Mouse (Mus musculus): ENCODE measurements around the gene Olfr1215. TPM values are rescaled to one million over a fixed set of nuclear protein-coding genes. Genes with fewer than 3 reads are reported as not detected.
"Not testable (repeated sequence)": the region's sequence is repeated elsewhere in the genome, so short reads cannot be mapped to it uniquely, and the experiment has no call there.

The Olfr1215 gene
- total RNA-seq (2015) (not detected in 2 replicates), total RNA-seq (2017) (not detected in 2 replicates)

DNA sequence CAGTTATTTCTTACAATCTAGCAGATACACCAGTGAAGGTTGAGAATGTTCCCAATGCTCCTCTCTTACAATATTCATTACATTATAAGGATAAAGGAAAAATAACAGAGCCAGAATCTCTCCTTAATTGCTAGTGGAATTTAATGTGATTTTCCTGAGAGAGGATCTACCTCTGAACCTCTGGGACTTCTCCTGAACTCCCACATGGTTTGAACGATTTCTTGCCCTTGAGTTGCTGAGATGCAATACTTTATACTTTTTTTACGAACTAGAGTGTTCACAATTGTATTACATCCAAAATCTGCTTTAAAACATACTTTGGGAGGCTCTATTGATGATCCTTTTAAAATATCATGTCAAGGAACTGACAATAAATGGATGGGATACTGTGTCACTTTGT is at the start of gene Olfr1215:
Gene Olfr1215 (minus strand): TSS at position 101 of the 400 bp plus-strand sequence.
- ATAC-seq (replicated peaks; ENCODE audit: poor library complexity) = no peak

DNA sequence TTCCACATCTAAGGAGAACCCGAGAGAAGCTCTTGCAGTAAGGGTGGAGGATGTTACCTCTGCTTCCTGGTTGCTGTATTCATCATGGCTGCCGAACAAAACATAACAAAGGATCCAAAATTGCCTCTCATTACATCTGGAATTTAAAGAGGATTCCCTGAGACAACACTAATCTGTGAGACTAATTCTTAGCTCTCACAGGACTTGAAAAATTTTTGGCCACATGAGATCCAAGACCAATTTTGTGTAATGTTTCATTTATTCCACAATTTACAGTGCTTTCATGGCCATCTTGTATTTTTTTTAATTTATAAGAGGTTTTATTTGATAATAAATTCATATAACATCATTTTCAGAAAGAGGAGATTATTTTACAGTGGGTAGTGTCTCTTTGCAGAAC is 25.2 kb upstream of the Olfr1215 start, which contains the start of gene Olfr1217:
Gene Olfr1217 (minus strand): TSS at position 101 of the 400 bp plus-strand sequence.
- no peak for ATAC-seq (replicated peaks; ENCODE audit: poor library complexity)

DNA sequence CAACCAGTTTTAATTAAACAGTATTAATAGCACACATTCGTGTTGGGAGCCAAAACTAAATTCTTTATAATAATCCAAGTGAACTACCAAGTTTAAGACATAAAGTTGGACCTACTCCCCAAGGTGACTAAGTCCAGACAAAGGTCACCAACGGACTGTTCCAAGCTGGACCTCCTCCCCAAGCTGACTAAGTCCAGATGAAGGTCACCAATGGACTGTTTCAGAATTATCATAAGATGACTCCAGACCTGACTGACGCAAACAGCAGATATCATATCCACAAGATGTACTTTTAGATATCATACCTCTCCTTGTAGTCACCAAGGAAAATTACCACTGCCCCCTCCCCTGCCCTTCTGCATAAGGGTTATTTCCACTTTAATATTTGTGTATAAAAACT is 14.7 kb upstream of the Olfr1215 start:
- not testable (repeated sequence) for ATAC-seq (replicated peaks; ENCODE audit: poor library complexity)

DNA sequence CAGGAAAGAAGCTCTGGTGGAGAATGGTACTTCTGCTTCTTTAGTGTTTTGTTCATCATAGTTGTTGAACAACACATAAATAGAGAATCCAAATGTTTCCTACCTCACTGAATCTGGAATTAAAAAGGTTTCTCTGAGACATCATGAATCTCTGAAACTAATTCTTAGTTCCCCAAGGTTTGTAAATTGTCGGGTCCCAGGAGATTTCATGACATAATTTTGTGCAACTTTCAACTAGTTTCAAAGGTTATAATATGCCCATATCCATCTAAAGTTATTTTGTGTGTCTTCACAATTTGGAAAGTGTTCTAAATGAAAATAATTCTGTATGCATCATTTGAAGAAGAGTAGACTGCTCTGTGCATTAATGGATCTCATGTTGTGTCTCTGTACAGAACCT is 11.5 kb upstream of the Olfr1215 start, which contains the start of gene Olfr1216:
Gene Olfr1216 (minus strand): TSS at position 101 of the 400 bp plus-strand sequence.
- no peak for ATAC-seq (replicated peaks; ENCODE audit: poor library complexity)

DNA sequence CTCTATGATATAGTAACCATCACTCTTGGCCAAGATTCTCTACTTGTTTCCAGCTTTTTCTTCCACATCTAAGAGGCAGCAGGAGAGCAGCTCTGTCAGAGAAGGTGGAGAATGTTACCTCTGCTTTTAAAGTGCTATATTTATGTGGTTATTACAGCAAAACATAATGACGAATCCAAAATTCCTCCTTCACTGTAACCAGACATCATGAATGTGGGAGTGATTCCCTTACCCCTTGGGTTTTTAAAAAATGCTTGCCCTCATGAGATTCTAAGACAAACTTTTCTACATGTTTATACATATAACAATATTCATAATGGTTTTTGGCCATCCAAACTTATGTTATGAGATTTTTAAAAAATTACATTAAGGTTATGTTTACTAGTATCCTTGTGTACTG is 14.2 kb downstream of the Olfr1215 start, which contains the start of gene Olfr1214:
Gene Olfr1214 (minus strand): TSS at position 101 of the 400 bp plus-strand sequence.
- ATAC-seq (replicated peaks; ENCODE audit: poor library complexity) = no peak

DNA sequence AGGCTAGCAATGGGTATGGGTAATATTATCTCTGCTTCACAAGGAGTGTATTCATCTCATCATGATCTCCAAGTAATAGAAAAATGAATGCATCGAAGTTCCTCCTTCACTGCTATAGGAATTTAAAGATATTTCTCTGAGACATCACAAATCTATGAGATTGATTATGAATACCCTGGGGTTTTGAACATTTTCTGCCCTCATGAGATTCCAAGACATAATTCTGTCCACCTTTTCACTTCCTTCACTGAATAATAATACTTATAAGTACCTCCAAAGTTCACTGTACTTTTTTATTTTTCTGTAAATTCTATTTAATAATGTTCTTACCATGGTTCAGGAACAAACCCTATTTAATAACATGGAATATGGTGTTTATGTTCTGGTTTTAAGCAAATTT is 26.6 kb downstream of the Olfr1215 start, which contains the start of gene Gm13762:
Gene Gm13762 (minus strand): TSS at position 101 of the 400 bp plus-strand sequence.
- ATAC-seq (replicated peaks; ENCODE audit: poor library complexity) = no peak

DNA sequence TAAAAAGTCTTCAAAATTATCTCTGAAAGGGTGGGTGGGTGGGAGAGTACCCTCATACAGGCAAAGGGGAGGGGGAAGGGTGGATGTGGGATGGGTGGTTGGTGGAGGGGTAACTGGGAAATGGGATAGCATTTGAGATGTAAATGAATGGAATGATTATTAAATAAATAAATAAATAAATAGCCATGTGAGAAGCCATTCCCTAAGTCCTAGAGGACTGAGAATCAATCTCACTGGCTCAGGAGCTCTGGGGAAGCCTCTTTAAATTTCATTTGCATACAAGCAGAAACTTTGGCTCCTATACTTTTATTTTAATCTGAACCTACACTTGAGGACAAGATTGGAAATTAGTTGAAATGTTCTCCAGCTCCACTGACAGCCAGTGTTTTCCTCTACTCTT is 53.1 kb downstream of the Olfr1215 start, which contains the start of gene Olfr1212:
Gene Olfr1212 (plus strand): TSS at position 301 of the 400 bp plus-strand sequence.
- ATAC-seq (replicated peaks; ENCODE audit: poor library complexity) = no peak

Other genes with a start within 250 kb of the Olfr1215 start
- gene Olfr1199, start 246.5 kb downstream of the Olfr1215 start, total RNA-seq (2015) = not detected in 2 replicates
- gene Olfr1199, start 246.5 kb downstream of the Olfr1215 start, total RNA-seq (2017) = not detected in 2 replicates
- gene Olfr1200, start 236.5 kb downstream of the Olfr1215 start, total RNA-seq (2015) = not detected in 2 replicates
- gene Olfr1200, start 236.5 kb downstream of the Olfr1215 start, total RNA-seq (2017) = not detected in 2 replicates
- not detected in 2 replicates for gene Olfr1201, start 213.9 kb downstream of the Olfr1215 start, total RNA-seq (2015)
- gene Olfr1201, start 213.9 kb downstream of the Olfr1215 start, total RNA-seq (2017) = not detected in 2 replicates
- not detected in 2 replicates for gene Olfr1202, start 192.5 kb downstream of the Olfr1215 start, total RNA-seq (2015)
- not detected in 2 replicates for gene Olfr1202, start 192.5 kb downstream of the Olfr1215 start, total RNA-seq (2017)
- gene Olfr1205, start 177.2 kb downstream of the Olfr1215 start, total RNA-seq (2015) = not detected in 2 replicates
- not detected in 2 replicates for gene Olfr1205, start 177.2 kb downstream of the Olfr1215 start, total RNA-seq (2017)
- gene Olfr1204, start 157.7 kb downstream of the Olfr1215 start, total RNA-seq (2015) = not detected in 2 replicates
- gene Olfr1204, start 157.7 kb downstream of the Olfr1215 start, total RNA-seq (2017) = not detected in 2 replicates
- gene Olfr1206, start 143.7 kb downstream of the Olfr1215 start, total RNA-seq (2015) = not detected in 2 replicates
- gene Olfr1206, start 143.7 kb downstream of the Olfr1215 start, total RNA-seq (2017) = not detected in 2 replicates
- not detected in 2 replicates for gene Olfr1208, start 104.7 kb downstream of the Olfr1215 start, total RNA-seq (2015)
- not detected in 2 replicates for gene Olfr1208, start 104.7 kb downstream of the Olfr1215 start, total RNA-seq (2017)
- gene Olfr1209, start 91.8 kb downstream of the Olfr1215 start, total RNA-seq (2015) = not detected in 2 replicates
- not detected in 2 replicates for gene Olfr1209, start 91.8 kb downstream of the Olfr1215 start, total RNA-seq (2017)
- gene Olfr1211, start 68.9 kb downstream of the Olfr1215 start, total RNA-seq (2015) = not detected in 2 replicates
- gene Olfr1211, start 68.9 kb downstream of the Olfr1215 start, total RNA-seq (2017) = not detected in 2 replicates
- not detected in 2 replicates for gene Olfr1212, start 53.0 kb downstream of the Olfr1215 start, total RNA-seq (2015)
- not detected in 2 replicates for gene Olfr1212, start 53.0 kb downstream of the Olfr1215 start, total RNA-seq (2017)
- gene Gm13762, start 26.7 kb downstream of the Olfr1215 start, total RNA-seq (2015) = not detected in 2 replicates
- not detected in 2 replicates for gene Gm13762, start 26.7 kb downstream of the Olfr1215 start, total RNA-seq (2017)
- gene Olfr1214, start 14.3 kb downstream of the Olfr1215 start, total RNA-seq (2015) = not detected in 2 replicates
- gene Olfr1214, start 14.3 kb downstream of the Olfr1215 start, total RNA-seq (2017) = not detected in 2 replicates
- not detected in 2 replicates for gene Olfr1216, start 11.4 kb upstream of the Olfr1215 start, total RNA-seq (2015)
- not detected in 2 replicates for gene Olfr1216, start 11.4 kb upstream of the Olfr1215 start, total RNA-seq (2017)
- gene Olfr1217, start 25.1 kb upstream of the Olfr1215 start, total RNA-seq (2015) = not detected in 2 replicates
- gene Olfr1217, start 25.1 kb upstream of the Olfr1215 start, total RNA-seq (2017) = not detected in 2 replicates
- gene Olfr1218, start 54.2 kb upstream of the Olfr1215 start, total RNA-seq (2015) = not detected in 2 replicates
- not detected in 2 replicates for gene Olfr1218, start 54.2 kb upstream of the Olfr1215 start, total RNA-seq (2017)
- gene Olfr1219, start 76.5 kb upstream of the Olfr1215 start, total RNA-seq (2015) = not detected in 2 replicates
- gene Olfr1219, start 76.5 kb upstream of the Olfr1215 start, total RNA-seq (2017) = not detected in 2 replicates
- gene Olfr1220, start 99.9 kb upstream of the Olfr1215 start, total RNA-seq (2015) = not detected in 2 replicates
- gene Olfr1220, start 99.9 kb upstream of the Olfr1215 start, total RNA-seq (2017) = not detected in 2 replicates
- not detected in 2 replicates for gene Olfr1221, start 110.3 kb upstream of the Olfr1215 start, total RNA-seq (2015)
- not detected in 2 replicates for gene Olfr1221, start 110.3 kb upstream of the Olfr1215 start, total RNA-seq (2017)
- not detected in 2 replicates for gene Olfr1222, start 126.1 kb upstream of the Olfr1215 start, total RNA-seq (2015)
- not detected in 2 replicates for gene Olfr1222, start 126.1 kb upstream of the Olfr1215 start, total RNA-seq (2017)
- not detected in 2 replicates for gene Olfr1223, start 144.6 kb upstream of the Olfr1215 start, total RNA-seq (2015)
- not detected in 2 replicates for gene Olfr1223, start 144.6 kb upstream of the Olfr1215 start, total RNA-seq (2017)
- not detected in 2 replicates for gene Olfr1224-ps1, start 157.1 kb upstream of the Olfr1215 start, total RNA-seq (2015)
- not detected in 2 replicates for gene Olfr1224-ps1, start 157.1 kb upstream of the Olfr1215 start, total RNA-seq (2017)
- gene Olfr1225, start 167.7 kb upstream of the Olfr1215 start, total RNA-seq (2015) = not detected in 2 replicates
- gene Olfr1225, start 167.7 kb upstream of the Olfr1215 start, total RNA-seq (2017) = not detected in 2 replicates
- gene Olfr1226, start 193.1 kb upstream of the Olfr1215 start, total RNA-seq (2015) = not detected in 2 replicates
- not detected in 2 replicates for gene Olfr1226, start 193.1 kb upstream of the Olfr1215 start, total RNA-seq (2017)
- gene Olfr1228, start 247.1 kb upstream of the Olfr1215 start, total RNA-seq (2015) = not detected in 2 replicates
- not detected in 2 replicates for gene Olfr1228, start 247.1 kb upstream of the Olfr1215 start, total RNA-seq (2017)